Mouse (Mus musculus) lung, embryonic 14.5 days (tissue): ENCODE results near the gene Spint4. TPM values are rescaled to one million over a fixed set of nuclear protein-coding genes. Genes with fewer than 3 reads are reported as not detected.

ENCODE experiments used
- ATAC-seq: fragments of 200-750 bp; cut with Nextera tagmentation; 2 replicates; pipeline ENCODE4 v1.8.0; 2017; ENCODE audit warnings: mild to moderate bottlenecking, moderate TSS enrichment, moderate library complexity; ENCODE audit not compliant: insufficient read depth
- DNase-seq: peaks from one replicate; pipeline ENCODE4 v3.0.0-alpha.2; 2015
- H3K27ac ChIP-seq: fragments of 300-500 bp; sonication (generic); 2 replicates; pipeline ENCODE4 v1.5.1; 2014; ENCODE audit warnings: low read depth, mild to moderate bottlenecking, moderate library complexity
- H3K27me3 ChIP-seq: fragments of 300-500 bp; sonication (generic); 2 replicates; pipeline ENCODE4 v1.6.1; 2014; ENCODE audit warnings: low read length, control low read depth; ENCODE audit not compliant: insufficient read depth
- H3K36me3 ChIP-seq: fragments of 300-500 bp; sonication (generic); 2 replicates; pipeline ENCODE4 v1.6.1; 2014; ENCODE audit warnings: control low read depth; ENCODE audit not compliant: insufficient read depth
- H3K4me1 ChIP-seq: fragments of 300-500 bp; sonication (generic); 2 replicates; pipeline ENCODE4 v1.6.1; 2014; ENCODE audit warnings: antibody characterized with exemption, control low read depth; ENCODE audit not compliant: insufficient read depth
- H3K4me2 ChIP-seq: fragments of 300-500 bp; sonication (generic); 2 replicates; pipeline ENCODE4 v1.6.1; 2014; ENCODE audit warnings: mild to moderate bottlenecking
- H3K4me3 ChIP-seq: fragments of 300-500 bp; sonication (generic); 2 replicates; pipeline ENCODE4 v1.5.1; 2014; ENCODE audit warnings: low read depth, low read length
- H3K9ac ChIP-seq: fragments of 300-500 bp; sonication (generic); 2 replicates; pipeline ENCODE4 v1.6.1; 2014
- H3K9me3 ChIP-seq: fragments of 300-500 bp; sonication (generic); 2 replicates; pipeline ENCODE4 v1.6.1; 2016; ENCODE audit warnings: low read depth, low read length, control low read depth
- CTCF ChIP-seq: IDR thresholded peaks from 2 replicates; pipeline ENCODE4 v1.5.1; 2016; ENCODE audit warnings: antibody characterized with exemption, low read depth
- WGBS: fragments of 180-500 bp; shearing (Covaris S2); extraction: QIAGEN DNeasy Blood & Tissue Kit; methylation state at CpG from one replicate; pipeline ENCODE4 v1.1.7; 2014; 5-methylcytosine and 5-hydroxymethylcytosine counted together
- polyA plus RNA-seq: library from polyadenylated mRNA; unstranded; fragments of >200 nt; fragmentation: Nextera tagmentation; extraction: Ambion mirVana; gene quantifications from 2 replicates; pipeline ENCODE4 v1.2.1, GENCODE M21; 2014

Gene Spint4
- not detected in 2 replicates for polyA plus RNA-seq

- Histone ChIP-seq H3K4me3 (no peak within 1 kb of the TSS), H3K36me3 (no peaks in the 10 kb centered on the region), H3K27me3 (no peaks in the 10 kb centered on the region), H3K9ac (no peak within 1 kb of the TSS), H3K27ac (no peak within 1 kb of the TSS), H3K4me2 (no peak within 1 kb of the TSS), H3K4me1 (no peaks in the 10 kb centered on the region), H3K9me3 (no peaks in the 10 kb centered on the region)
- WGBS: 73% methylated on average over 4 of the region's 4 CpGs
- no peak for ATAC-seq
- DNase-seq: no peak
- no peak for TF ChIP-seq CTCF
Observed at GRCm38 (mm10) chr2:164698201-164698600, at the start of gene Spint4. Gene Spint4, plus strand, starts transcription at chr2:164698501.

GRCm38 (mm10) chr2:164655858-164656257, 42.4 kb upstream of the Spint4 start, which contains the start of gene Wfdc10:
Gene Wfdc10, plus strand, starts transcription at chr2:164656046.
- H3K4me3 ChIP-seq: no peak within 1 kb of the TSS
- no peaks in the 10 kb centered on the region for H3K27me3 ChIP-seq
- no peak within 1 kb of the TSS for H3K4me2 ChIP-seq
- ATAC-seq (no peak), DNase-seq (peak; percentile 77)
- no peak within 1 kb of the TSS for H3K9ac ChIP-seq
- no peaks in the 10 kb centered on the region for H3K4me1 ChIP-seq
- WGBS: 9% methylated on average over 11 of the region's 11 CpGs
- peak; percentile 88 for TF ChIP-seq CTCF
- H3K36me3 ChIP-seq: no peaks in the 10 kb centered on the region
- no peak within 1 kb of the TSS for H3K27ac ChIP-seq
- no peaks in the 10 kb centered on the region for H3K9me3 ChIP-seq

- Histone ChIP-seq H3K27me3 (no peaks in the 10 kb centered on the region), H3K4me3 (no peak within 1 kb of the TSS), H3K27ac (no peak within 1 kb of the TSS), H3K4me1 (no peaks in the 10 kb centered on the region), H3K9ac (no peak within 1 kb of the TSS), H3K4me2 (no peak within 1 kb of the TSS), H3K36me3 (no peaks in the 10 kb centered on the region), H3K9me3 (no peaks in the 10 kb centered on the region)
- WGBS: 81% methylated on average over 9 of the region's 9 CpGs
- ATAC-seq (no peak), DNase-seq (no peak)
- no peak for TF ChIP-seq CTCF
Observed at GRCm38 (mm10) chr2:164656483-164656882, 41.8 kb upstream of the Spint4 start, which contains the start of gene Wfdc9. Gene Wfdc9, minus strand, starts transcription at chr2:164656583.

DNA sequence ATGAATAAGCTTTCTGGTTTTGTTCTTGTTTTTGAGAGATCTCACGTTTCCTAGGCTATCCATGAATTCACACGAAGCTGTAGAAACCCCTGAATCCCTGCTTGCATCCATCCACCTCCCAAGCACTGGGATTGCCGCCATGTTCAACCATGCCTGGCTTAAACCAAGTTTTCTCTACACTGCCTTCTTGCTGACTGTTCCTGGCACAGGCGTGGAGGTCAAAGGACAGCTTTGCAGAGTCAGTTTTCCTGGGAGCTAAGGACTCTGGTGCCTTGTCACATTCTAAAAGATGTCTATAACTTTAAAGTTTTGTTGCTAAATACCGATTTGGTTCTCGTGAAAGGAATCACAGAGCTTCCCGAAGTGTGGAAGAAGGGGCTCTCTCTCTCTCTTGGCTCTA, 33.5 kb upstream of the Spint4 start:
- Histone ChIP-seq H3K9me3 (no peaks in the 10 kb centered on the region), H3K4me2 (no peak overlapping the region), H3K27me3 (no peaks in the 10 kb centered on the region), H3K4me1 (no peaks in the 10 kb centered on the region), H3K4me3 (no peak overlapping the region), H3K27ac (no peak overlapping the region), H3K36me3 (no peaks in the 10 kb centered on the region), H3K9ac (no peak overlapping the region)
- ATAC-seq (no peak), DNase-seq (no peak)
- WGBS: 84% methylated on average over 7 of the region's 7 CpGs
- TF ChIP-seq CTCF: no peak

- Histone ChIP-seq H3K27me3 (no peaks in the 10 kb centered on the region), H3K4me3 (no peak overlapping the region), H3K9me3 (no peaks in the 10 kb centered on the region), H3K4me2 (no peak overlapping the region), H3K4me1 (no peaks in the 10 kb centered on the region), H3K9ac (no peak overlapping the region), H3K27ac (no peak overlapping the region), H3K36me3 (no peaks in the 10 kb centered on the region)
- WGBS: 77% methylated on average over 5 of the region's 5 CpGs
- DNase-seq: no peak
- TF ChIP-seq CTCF: no peak
- no peak for ATAC-seq
Observed at GRCm38 (mm10) chr2:164670261-164670660, 28.0 kb upstream of the Spint4 start.

GRCm38 (mm10) chr2:164670938-164671337, 27.4 kb upstream of the Spint4 start:
- H3K27ac ChIP-seq: no peak overlapping the region
- no peaks in the 10 kb centered on the region for H3K27me3 ChIP-seq
- H3K36me3 ChIP-seq: no peaks in the 10 kb centered on the region
- H3K9me3 ChIP-seq: no peaks in the 10 kb centered on the region
- no peak for TF ChIP-seq CTCF
- H3K4me2 ChIP-seq: no peak overlapping the region
- no peak overlapping the region for H3K9ac ChIP-seq
- no peak for DNase-seq
- 33% methylated on average over 1 of the region's 1 CpGs for WGBS
- ATAC-seq: no peak
- H3K4me3 ChIP-seq: no peak overlapping the region
- H3K4me1 ChIP-seq: no peaks in the 10 kb centered on the region

- Histone ChIP-seq H3K27me3 (no peaks in the 10 kb centered on the region), H3K4me1 (peaks cover 5% of the 10 kb centered on the region; the same call in 1 of the 2 replicates), H3K9ac (no peak within 1 kb of the TSS), H3K9me3 (no peaks in the 10 kb centered on the region), H3K4me2 (no peak within 1 kb of the TSS), H3K4me3 (no peak within 1 kb of the TSS), H3K36me3 (no peaks in the 10 kb centered on the region), H3K27ac (no peak within 1 kb of the TSS)
- WGBS: 70% methylated on average over 7 of the region's 7 CpGs
- DNase-seq (no peak), ATAC-seq (no peak)
- TF ChIP-seq CTCF: no peak
Observed at GRCm38 (mm10) chr2:164673987-164674386, 24.3 kb upstream of the Spint4 start, which contains the start of gene Wfdc11. Gene Wfdc11, minus strand, starts transcription at chr2:164674087.
